ENCODE assay signal across 12 mouse cellular contexts in the genomic region with DNA sequence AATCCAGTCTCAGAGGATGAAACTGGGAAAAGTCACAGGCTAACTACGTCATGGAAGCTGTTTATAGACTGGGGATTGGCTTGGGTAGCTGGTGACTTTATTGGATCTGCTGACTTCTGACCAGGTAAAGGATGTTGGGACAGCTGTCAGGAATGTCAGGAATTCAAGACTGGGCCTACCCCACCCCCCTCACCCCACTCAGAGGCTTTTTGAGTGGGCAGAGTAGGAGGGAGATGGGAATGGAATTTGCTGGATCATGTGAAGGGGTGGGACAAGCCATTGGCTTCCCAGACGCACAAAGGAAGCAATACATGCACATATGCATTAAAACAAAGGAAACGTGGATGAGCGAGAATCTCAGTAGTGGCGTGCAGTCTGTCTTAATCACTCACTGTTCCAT.
"Had no signal": no experiment of that assay in that cellular context is flagged by ENCODE, and none has a peak within 500 bp of the region (broad histone marks: within the 10 kb centered on the region; RNA-seq: fewer than 3 reads in every experiment).

No protein-coding gene starts in this region.

- H3K4me3 ChIP-seq: kidney, embryonic 15.5 days; left cerebral cortex, adult 2 months; limb, embryonic 10.5 days; liver, embryonic 13.5 days; midbrain, embryonic 13.5 days; stomach, embryonic 15.5 days had no signal

- H3K9ac ChIP-seq: kidney, embryonic 15.5 days; liver, embryonic 13.5 days; liver, postnatal 0 days; midbrain, embryonic 13.5 days; stomach, embryonic 15.5 days had no signal

- DNase-seq: kidney, adult 2 months; kidney, postnatal 14 days; liver, embryonic 13.5 days; liver, postnatal 0 days; right cerebral cortex, postnatal 14 days; thymus, adult 2 months; thymus, postnatal 25 days had no signal

- H3K4me2 ChIP-seq: kidney, embryonic 15.5 days; liver, embryonic 13.5 days; midbrain, embryonic 13.5 days; stomach, embryonic 15.5 days had no signal

- H3K4me1 ChIP-seq: kidney, embryonic 15.5 days; limb, embryonic 10.5 days; liver, embryonic 13.5 days; midbrain, embryonic 13.5 days; stomach, embryonic 15.5 days had no signal

- H3K9me3 ChIP-seq: kidney, embryonic 15.5 days; limb, embryonic 10.5 days; liver, embryonic 13.5 days; midbrain, embryonic 13.5 days; stomach, embryonic 15.5 days had no signal

- H3K36me3 ChIP-seq: kidney, embryonic 15.5 days; limb, embryonic 10.5 days; liver, embryonic 13.5 days; midbrain, embryonic 13.5 days; stomach, embryonic 15.5 days had no signal

- H3K27me3 ChIP-seq: kidney, embryonic 15.5 days; liver, embryonic 13.5 days; midbrain, embryonic 13.5 days; stomach, embryonic 15.5 days had no signal

- H3K27ac ChIP-seq: kidney, embryonic 15.5 days; left cerebral cortex, adult 2 months; limb, embryonic 10.5 days; liver, embryonic 13.5 days; midbrain, embryonic 13.5 days; stomach, embryonic 15.5 days had no signal

- ATAC-seq: liver, postnatal 0 days; midbrain, embryonic 13.5 days had no signal
